Mouse (Mus musculus): ENCODE measurements around the gene Hipk2. TPM values are rescaled to one million over a fixed set of nuclear protein-coding genes. Genes with fewer than 3 reads are reported as not detected.

The Hipk2 gene
- total and polyA plus RNA-seq, 3 experiments, result 3.9 to 85.1 (median 14.1) TPM

- no peak for TF ChIP-seq MYC (IDR thresholded peaks at IDR 0.05; ENCODE audit: low read depth, low read length)
- TF ChIP-seq CTCF (IDR thresholded peaks at IDR 0.05 in 2 of 3, conservative IDR thresholded peaks at IDR 0.05 in 1 of 3; ENCODE audit: control insufficient read depth in 1 of 3, insufficient read depth in 1 of 3, low read depth in 2 of 3, low read length in 3 of 3, poor library complexity in 1 of 3, severe bottlenecking in 1 of 3), result no peak
- TF ChIP-seq RAD21 (IDR thresholded peaks at IDR 0.05; ENCODE audit: low read depth, low read length), result no peak
- Histone ChIP-seq H3K79me2 (ENCODE audit: control insufficient read depth, insufficient read depth, low read length, poor library complexity) (no peaks in the 10 kb centered on the region), H3K27me3 (ENCODE audit: control insufficient read depth in 1 of 2, insufficient read depth in 2 of 2, low read length in 2 of 2) (no peaks in the 10 kb centered on the region), H3K36me3 (ENCODE audit: control insufficient read depth in 1 of 2, insufficient read depth in 2 of 2, low read length in 2 of 2) (no peaks in the 10 kb centered on the region), H3K9me3 (replicated peaks; ENCODE audit: insufficient read depth, low read length) (no peaks in the 10 kb centered on the region), H3K27ac (ENCODE audit: control insufficient read depth, low read depth, low read length) (no peak overlapping the region), H3K4me1 (ENCODE audit: control insufficient read depth in 1 of 2, insufficient read depth in 2 of 2, low read length in 2 of 2) (no peaks in the 10 kb centered on the region), H3K4me3 (ENCODE audit: control insufficient read depth in 1 of 2, insufficient read depth in 1 of 2, low read depth in 2 of 2, low read length in 2 of 2) (no peak overlapping the region), H3K9ac (ENCODE audit: control insufficient read depth, low read depth, low read length, poor library complexity, severe bottlenecking) (no peak overlapping the region)
- DNase-seq (ENCODE audit: low read depth, low spot score), result no peak
Measured at GRCm38 (mm10) chr6:38755961-38756360, 120.0 kb downstream of the Hipk2 start.

- no peak overlapping the region for H3K4me3 ChIP-seq (ENCODE audit: control insufficient read depth in 1 of 2, insufficient read depth in 1 of 2, low read depth in 2 of 2, low read length in 2 of 2)
- DNase-seq (ENCODE audit: low read depth, low spot score), result no peak
- H3K9ac ChIP-seq (ENCODE audit: control insufficient read depth, low read depth, low read length, poor library complexity, severe bottlenecking), result no peak overlapping the region
- no peak for TF ChIP-seq TBP (IDR thresholded peaks at IDR 0.05; ENCODE audit: low read depth, low read length)
- TF ChIP-seq GABPA (IDR thresholded peaks at IDR 0.05; ENCODE audit: low read depth, low read length), result no peak
- TF ChIP-seq RCOR1 (IDR thresholded peaks at IDR 0.05; ENCODE audit: low read depth, low read length), result no peak
- TF ChIP-seq KAT2A (conservative IDR thresholded peaks at IDR 0.05; ENCODE audit: low read depth, low read length), result no peak
- TF ChIP-seq UBTF (IDR thresholded peaks at IDR 0.05; ENCODE audit: borderline replicate concordance, insufficient read depth, low read depth, low read length), result no peak
- TF ChIP-seq ETS1 (IDR thresholded peaks at IDR 0.05; ENCODE audit: low read depth, low read length), result no peak
- TF ChIP-seq GATA1 (IDR thresholded peaks at IDR 0.05; ENCODE audit: low read depth, low read length), result no peak
- TF ChIP-seq TCF12 (IDR thresholded peaks at IDR 0.05; ENCODE audit: low read depth, low read length), result no peak
- no peak for TF ChIP-seq BHLHE40 (IDR thresholded peaks at IDR 0.05; ENCODE audit: borderline replicate concordance, low read depth, low read length)
- no peak for TF ChIP-seq CHD1 (IDR thresholded peaks at IDR 0.05; ENCODE audit: low read depth, low read length)
- TF ChIP-seq ELF1 (IDR thresholded peaks at IDR 0.05; ENCODE audit: low read depth, low read length), result no peak
- TF ChIP-seq USF2 (IDR thresholded peaks at IDR 0.05; ENCODE audit: borderline replicate concordance in 1 of 2, insufficient read depth in 1 of 2, low read depth in 1 of 2, low read length in 2 of 2), result no peak
- TF ChIP-seq MAFK (IDR thresholded peaks at IDR 0.05; ENCODE audit: borderline replicate concordance, low read depth, low read length), result no peak
- no peak for TF ChIP-seq MYB (IDR thresholded peaks at IDR 0.05; ENCODE audit: low read depth, low read length)
- no peak for TF ChIP-seq USF1 (IDR thresholded peaks at IDR 0.05; ENCODE audit: low read depth, low read length)
- TF ChIP-seq ZNF384 (IDR thresholded peaks at IDR 0.05; ENCODE audit: low read depth, low read length), result no peak
- TF ChIP-seq ZC3H11A (IDR thresholded peaks at IDR 0.05; ENCODE audit: low read depth, low read length), result no peak
- no peak for TF ChIP-seq MEF2A (IDR thresholded peaks at IDR 0.05; ENCODE audit: extremely low read depth, insufficient replicate concordance, low read depth, low read length, poor library complexity, severe bottlenecking)
- no peak for TF ChIP-seq TAL1 (IDR thresholded peaks at IDR 0.05; ENCODE audit: low read length)
- H3K36me3 ChIP-seq (ENCODE audit: control insufficient read depth in 1 of 2, insufficient read depth in 2 of 2, low read length in 2 of 2), result no peaks in the 10 kb centered on the region
- H3K4me1 ChIP-seq (ENCODE audit: control insufficient read depth in 1 of 2, insufficient read depth in 2 of 2, low read length in 2 of 2), result no peaks in the 10 kb centered on the region
- H3K79me2 ChIP-seq (ENCODE audit: control insufficient read depth, insufficient read depth, low read length, poor library complexity), result no peaks in the 10 kb centered on the region
- no peaks in the 10 kb centered on the region for H3K9me3 ChIP-seq (replicated peaks; ENCODE audit: insufficient read depth, low read length)
- no peak overlapping the region for H3K27ac ChIP-seq (ENCODE audit: control insufficient read depth, low read depth, low read length)
- H3K27me3 ChIP-seq (ENCODE audit: control insufficient read depth in 1 of 2, insufficient read depth in 2 of 2, low read length in 2 of 2), result no peaks in the 10 kb centered on the region
Measured at GRCm38 (mm10) chr6:38755188-38755587, 120.8 kb downstream of the Hipk2 start.
